12 mouse cellular contexts compared by ENCODE assay signal in the genomic region with DNA sequence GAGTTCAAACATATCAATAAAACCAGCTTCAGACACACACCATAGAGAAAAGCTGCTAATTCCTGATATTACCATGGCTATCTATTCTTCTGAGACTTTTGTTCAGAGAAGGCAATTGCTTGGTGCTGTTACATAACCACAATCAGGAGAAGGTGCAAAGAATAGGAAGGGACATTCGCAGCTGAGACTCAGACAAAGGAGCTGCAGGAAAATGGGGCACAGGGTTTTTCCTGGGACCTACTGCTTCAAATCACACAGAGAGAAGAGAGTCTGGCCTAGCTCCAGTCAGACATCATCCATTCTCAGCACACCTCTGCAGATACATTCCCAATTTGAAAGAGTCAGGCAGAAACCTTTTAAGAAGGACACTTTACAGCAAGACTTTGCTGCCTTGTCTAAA.
"Had no signal": no experiment of that assay in that cellular context is flagged by ENCODE, and none has a peak within 500 bp of the region (broad histone marks: within the 10 kb centered on the region; RNA-seq: fewer than 3 reads in every experiment).

No protein-coding gene starts in this region.

- DNase-seq: retina, postnatal 1 day; right cerebral cortex, adult 18-20 months; right cerebral cortex, postnatal 14 days; right cerebral cortex, postnatal 25 days; right cerebral cortex, postnatal 4 days; spleen, adult 18-20 months; thymus, adult 18-20 months; thymus, adult 2 months; thymus, postnatal 14 days; thymus, postnatal 25 days; thymus, postnatal 36 days; thymus, postnatal 4 days had no signal
